Mouse (Mus musculus): ENCODE results near the gene Hoxd13. TPM values are rescaled to one million over a fixed set of nuclear protein-coding genes. Genes with fewer than 3 reads are reported as not detected.
A peak's percentile ranks its signal among the peaks of the same experiment; 100 is the strongest.

The Hoxd13 gene
- total and polyA plus RNA-seq, 2 experiments from 2014 or later = not detected

DNA sequence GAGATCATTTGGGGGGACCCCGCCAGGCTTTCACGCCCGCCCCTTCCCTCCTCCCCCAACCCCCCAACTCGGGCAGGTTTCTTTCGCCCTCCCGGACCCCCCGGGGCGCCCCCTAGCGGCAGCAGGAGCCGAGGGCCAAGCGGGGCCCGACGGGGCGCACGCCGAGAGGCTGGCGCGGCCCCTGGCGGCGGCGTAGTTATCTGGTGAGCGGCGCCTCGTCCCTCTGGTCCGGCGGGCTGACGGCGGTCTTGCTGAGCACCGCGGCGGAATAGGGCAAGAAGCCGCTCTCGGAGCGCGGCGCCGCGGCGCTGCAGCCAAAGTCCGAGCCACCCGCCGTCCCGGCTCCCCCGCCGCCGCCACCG is 12.7 kb upstream of the Hoxd13 start:
- Histone ChIP-seq H3K4me1 (ENCODE audit: control insufficient read depth, insufficient read depth) (no peaks in the 10 kb centered on the region), H3K4me2 (ENCODE audit: low read depth, low read length) (peak overlapping the region; percentile 48), H3K36me3 (replicated peaks; ENCODE audit: control insufficient read depth, insufficient read depth, low read length) (no peaks in the 10 kb centered on the region), H3K27me3 (ENCODE audit: control insufficient read depth, insufficient read depth, low read length) (peaks cover 94% of the 10 kb centered on the region), H3K27ac (ENCODE audit: low read depth) (no peak overlapping the region), H3K4me3 (ENCODE audit: low read depth, low read length) (peak overlapping the region; percentile 41), H3K9ac (replicated peaks; ENCODE audit: low read depth, low read length) (no peak overlapping the region), H3K9me3 (replicated peaks; ENCODE audit: control insufficient read depth, low read length) (no peaks in the 10 kb centered on the region)
- ATAC-seq (ENCODE audit: insufficient read depth, low read depth) (no peak), DNase-seq (ENCODE audit: low spot score) (no peak)
- WGBS = 2% methylated on average over 29 of the region's 47 CpGs
- TF ChIP-seq EP300 (IDR thresholded peaks at IDR 0.05; ENCODE audit: low read depth) (no peak), CTCF (IDR thresholded peaks at IDR 0.05; ENCODE audit: low read depth) (no peak)

DNA sequence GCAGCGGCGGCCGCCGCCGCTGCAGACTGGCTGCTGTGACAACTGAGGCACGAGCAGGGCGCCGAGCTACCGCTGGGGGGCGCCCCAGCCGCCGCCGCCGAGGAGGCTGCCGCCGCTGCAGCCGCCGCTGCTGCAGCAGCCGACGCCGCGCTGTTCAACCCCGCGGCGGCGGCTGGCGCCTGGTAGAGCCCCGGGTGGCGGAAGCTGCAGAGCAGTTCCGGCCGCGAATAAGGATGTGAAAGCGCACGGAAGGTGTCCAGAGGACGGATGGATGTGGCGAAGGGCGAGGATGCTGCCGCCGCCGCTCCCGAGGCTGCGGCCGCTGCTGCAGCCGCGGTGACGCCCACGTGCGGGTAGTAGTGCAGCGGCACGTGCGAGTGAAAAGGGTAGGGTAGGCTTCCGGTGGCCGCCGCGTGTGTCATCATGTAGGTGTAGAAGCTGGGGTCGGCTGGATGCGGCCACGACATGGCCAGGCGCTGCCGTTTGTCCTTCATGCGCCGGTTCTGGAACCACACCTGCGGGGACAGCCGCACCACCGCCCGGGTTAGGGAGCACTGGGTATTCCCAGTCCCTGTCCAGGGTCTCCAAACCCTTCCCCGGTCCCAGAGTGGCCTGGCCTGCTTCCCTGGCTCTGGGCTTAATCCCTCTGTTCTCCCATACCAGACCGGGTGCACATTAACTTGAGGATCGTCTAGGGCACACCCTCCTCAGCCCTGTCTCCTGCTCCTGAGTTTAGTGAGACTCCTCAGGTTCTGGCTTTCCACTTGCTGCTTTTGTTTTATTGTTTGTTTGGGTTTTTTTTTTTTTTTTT is 12.1 kb upstream of the Hoxd13 start:
- ATAC-seq (ENCODE audit: insufficient read depth, low read depth) (no peak), DNase-seq (ENCODE audit: low spot score) (no peak)
- Histone ChIP-seq H3K27me3 (ENCODE audit: control insufficient read depth, insufficient read depth, low read length) (peaks cover 94% of the 10 kb centered on the region), H3K4me1 (ENCODE audit: control insufficient read depth, insufficient read depth) (no peaks in the 10 kb centered on the region), H3K4me2 (ENCODE audit: low read depth, low read length) (peak overlapping the region; percentile 48), H3K9ac (replicated peaks; ENCODE audit: low read depth, low read length) (no peak overlapping the region), H3K9me3 (replicated peaks; ENCODE audit: control insufficient read depth, low read length) (no peaks in the 10 kb centered on the region), H3K27ac (ENCODE audit: low read depth) (no peak overlapping the region), H3K4me3 (ENCODE audit: low read depth, low read length) (peak overlapping the region; percentile 41), H3K36me3 (replicated peaks; ENCODE audit: control insufficient read depth, insufficient read depth, low read length) (no peaks in the 10 kb centered on the region)
- under 1% methylated on average over 64 of the region's 69 CpGs for whole genome bisulfite sequencing
- no peak for TF ChIP-seq CTCF (IDR thresholded peaks at IDR 0.05; ENCODE audit: low read depth)
- no peak for TF ChIP-seq EP300 (IDR thresholded peaks at IDR 0.05; ENCODE audit: low read depth)

DNA sequence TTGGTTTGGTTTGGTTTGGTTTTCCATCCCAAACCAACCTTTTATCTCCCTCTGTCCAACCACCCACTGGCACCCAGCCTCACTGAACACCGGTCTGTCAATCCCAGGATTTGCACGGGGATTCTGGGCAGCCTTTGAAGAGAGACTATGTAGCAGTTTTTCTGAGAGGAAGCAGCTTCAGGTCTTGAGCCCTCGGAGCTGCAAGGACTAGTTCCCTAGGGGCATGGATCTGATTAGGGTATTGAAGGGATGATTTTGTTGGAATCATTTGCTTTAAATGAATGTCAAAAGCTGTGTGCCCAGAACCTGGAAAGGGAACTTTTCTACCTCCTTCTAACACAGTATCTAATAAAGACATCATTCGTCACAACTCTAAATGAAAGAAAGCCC is 11.5 kb upstream of the Hoxd13 start:
- TF ChIP-seq EP300 (IDR thresholded peaks at IDR 0.05; ENCODE audit: low read depth) = no peak
- TF ChIP-seq CTCF (IDR thresholded peaks at IDR 0.05; ENCODE audit: low read depth) = no peak
- WGBS = 7% methylated on average over 4 of the region's 4 CpGs
- H3K27me3 ChIP-seq (ENCODE audit: control insufficient read depth, insufficient read depth, low read length) = peaks cover 94% of the 10 kb centered on the region
- H3K4me1 ChIP-seq (ENCODE audit: control insufficient read depth, insufficient read depth) = no peaks in the 10 kb centered on the region
- no peak for DNase-seq (ENCODE audit: low spot score)
- no peak overlapping the region for H3K27ac ChIP-seq (ENCODE audit: low read depth)
- no peak overlapping the region for H3K9ac ChIP-seq (replicated peaks; ENCODE audit: low read depth, low read length)
- no peak overlapping the region for H3K4me3 ChIP-seq (ENCODE audit: low read depth, low read length)
- H3K36me3 ChIP-seq (replicated peaks; ENCODE audit: control insufficient read depth, insufficient read depth, low read length) = no peaks in the 10 kb centered on the region
- no peak overlapping the region for H3K4me2 ChIP-seq (ENCODE audit: low read depth, low read length)
- H3K9me3 ChIP-seq (replicated peaks; ENCODE audit: control insufficient read depth, low read length) = no peaks in the 10 kb centered on the region
- ATAC-seq (ENCODE audit: insufficient read depth, low read depth) = no peak

DNA sequence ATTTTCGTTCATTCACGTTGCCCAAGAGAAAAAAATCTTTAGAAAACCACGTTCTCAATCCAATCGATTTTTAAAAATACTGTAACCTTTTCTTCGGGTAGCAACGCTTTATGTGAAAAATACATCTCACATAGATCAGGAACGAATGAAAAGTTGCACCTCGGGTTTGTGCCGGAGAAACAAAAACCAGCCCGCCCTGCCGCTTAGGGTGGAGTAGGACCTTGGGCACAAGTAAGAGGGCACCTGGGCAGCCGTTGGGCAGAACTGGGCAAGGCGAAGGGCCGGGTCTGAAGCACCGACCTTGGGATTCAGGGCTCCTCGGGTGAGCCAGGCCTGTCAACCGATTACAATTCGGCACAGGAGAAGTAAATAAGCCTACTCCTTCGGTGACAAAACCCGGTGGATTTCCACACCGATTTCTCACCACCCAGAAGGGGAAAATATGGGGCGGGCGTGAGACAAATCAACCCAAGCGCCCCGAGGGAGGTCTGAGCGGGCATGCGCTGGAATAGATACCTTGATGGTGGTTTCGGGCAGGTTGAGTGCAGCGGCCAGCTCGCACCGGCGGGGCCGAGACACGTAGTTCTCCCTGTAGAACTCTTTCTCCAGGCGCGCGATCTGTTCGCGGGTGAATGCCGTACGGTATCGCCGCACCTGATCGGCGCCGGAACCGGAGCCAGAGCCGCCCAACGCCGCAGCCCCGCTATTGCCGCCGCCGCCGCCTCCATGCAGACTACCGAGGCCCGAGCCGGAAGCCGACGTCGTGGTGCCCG is 10.7 kb upstream of the Hoxd13 start:
- DNase-seq (ENCODE audit: low spot score) (no peak), ATAC-seq (ENCODE audit: insufficient read depth, low read depth) (no peak)
- Histone ChIP-seq H3K4me3 (ENCODE audit: low read depth, low read length) (peak overlapping the region; percentile 25), H3K9me3 (replicated peaks; ENCODE audit: control insufficient read depth, low read length) (no peaks in the 10 kb centered on the region), H3K36me3 (replicated peaks; ENCODE audit: control insufficient read depth, insufficient read depth, low read length) (no peaks in the 10 kb centered on the region), H3K9ac (replicated peaks; ENCODE audit: low read depth, low read length) (no peak overlapping the region), H3K27me3 (ENCODE audit: control insufficient read depth, insufficient read depth, low read length) (peaks cover 94% of the 10 kb centered on the region), H3K4me1 (ENCODE audit: control insufficient read depth, insufficient read depth) (no peaks in the 10 kb centered on the region), H3K4me2 (ENCODE audit: low read depth, low read length) (0 out of 2 replicates have a peak overlapping the region, but pooled peaks have one; percentile 12), H3K27ac (ENCODE audit: low read depth) (no peak overlapping the region)
- 3% methylated on average over 62 of the region's 62 CpGs for WGBS
- TF ChIP-seq CTCF (IDR thresholded peaks at IDR 0.05; ENCODE audit: low read depth) (no peak), EP300 (IDR thresholded peaks at IDR 0.05; ENCODE audit: low read depth) (no peak)

DNA sequence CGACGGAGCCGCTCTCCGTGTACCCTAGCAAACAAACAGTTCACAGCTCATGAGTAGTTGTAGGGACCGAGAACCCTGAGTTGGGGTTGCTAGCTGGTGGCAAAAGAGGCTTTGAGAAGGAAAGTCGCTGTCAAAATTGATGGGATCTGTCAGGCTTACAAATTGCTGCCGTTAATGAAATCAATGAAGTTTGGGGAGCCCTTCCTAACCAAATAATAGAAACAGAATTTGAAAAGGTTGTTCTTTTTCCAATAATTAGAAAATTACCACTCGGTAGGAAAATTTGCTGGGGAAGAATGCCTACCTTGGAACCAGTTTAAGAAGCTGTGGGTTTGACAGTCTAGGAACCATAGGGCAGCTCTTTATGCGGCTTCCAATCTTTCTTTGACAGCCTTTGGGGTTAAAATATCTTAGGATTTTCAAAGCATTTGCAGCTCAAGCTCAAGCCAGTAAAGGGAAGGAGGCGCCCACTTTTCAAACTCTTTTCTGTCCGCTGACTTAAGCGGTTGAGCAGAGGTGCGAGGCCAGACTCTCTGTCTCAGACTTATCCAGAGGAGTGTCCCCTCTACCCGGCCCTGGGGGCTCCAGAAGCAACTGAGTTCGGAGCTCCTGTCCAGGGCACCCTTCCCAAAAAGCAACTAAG is 10.0 kb upstream of the Hoxd13 start:
- Histone ChIP-seq H3K4me2 (ENCODE audit: low read depth, low read length) (0 out of 2 replicates have a peak overlapping the region, but pooled peaks have one; percentile 12), H3K27ac (ENCODE audit: low read depth) (no peak overlapping the region), H3K4me1 (ENCODE audit: control insufficient read depth, insufficient read depth) (no peaks in the 10 kb centered on the region), H3K27me3 (ENCODE audit: control insufficient read depth, insufficient read depth, low read length) (peaks cover 95% of the 10 kb centered on the region), H3K4me3 (ENCODE audit: low read depth, low read length) (peak overlapping the region; percentile 25), H3K9ac (replicated peaks; ENCODE audit: low read depth, low read length) (no peak overlapping the region), H3K36me3 (replicated peaks; ENCODE audit: control insufficient read depth, insufficient read depth, low read length) (no peaks in the 10 kb centered on the region), H3K9me3 (replicated peaks; ENCODE audit: control insufficient read depth, low read length) (no peaks in the 10 kb centered on the region)
- ATAC-seq (ENCODE audit: insufficient read depth, low read depth) = no peak
- peak; percentile 4 for DNase-seq (ENCODE audit: low spot score)
- TF ChIP-seq CTCF (IDR thresholded peaks at IDR 0.05; ENCODE audit: low read depth) (no peak), EP300 (IDR thresholded peaks at IDR 0.05; ENCODE audit: low read depth) (no peak)
- WGBS = 2% methylated on average over 15 of the region's 15 CpGs
